Mouse (Mus musculus) lung, embryonic 16.5 days (tissue): ENCODE measurements at regions not wholly inside any gene's neighbourhood (a gene's known extent, or its start where the extent isn't known, plus 50 kb on each side); places are given as distances from the start of the nearest gene placed in this dataset.
"Not testable (repeated sequence)": the region's sequence is repeated elsewhere in the genome, so short reads cannot be mapped to it uniquely, and the experiment has no call there.

Experiments used
- ATAC-seq: fragments of 200-750 bp; cut with Nextera tagmentation; 2 replicates; pipeline ENCODE4 v1.8.0; 2017; ENCODE audit warnings: low read depth, mild to moderate bottlenecking, moderate library complexity
- H3K27ac ChIP-seq: fragments of 300-500 bp; sonication (generic); 2 replicates; pipeline ENCODE4 v1.5.1; 2014; ENCODE audit warnings: mild to moderate bottlenecking, control low read depth, low read length
- H3K27me3 ChIP-seq: fragments of 300-500 bp; sonication (generic); 2 replicates; pipeline ENCODE4 v1.6.1; 2014; ENCODE audit warnings: low read depth, low read length, mixed read lengths; ENCODE audit not compliant: control insufficient read depth, insufficient read depth
- H3K36me3 ChIP-seq: fragments of 300-500 bp; sonication (generic); 2 replicates; pipeline ENCODE4 v1.6.1; 2014; ENCODE audit warnings: low read length; ENCODE audit not compliant: control insufficient read depth, insufficient read depth
- H3K4me1 ChIP-seq: fragments of 300-500 bp; sonication (generic); replicated peaks from 2 replicates; pipeline ENCODE4 v1.6.1; 2014; ENCODE audit warnings: low read length, mixed read lengths; ENCODE audit not compliant: control insufficient read depth, insufficient read depth
- H3K4me2 ChIP-seq: fragments of 300-500 bp; sonication (generic); 2 replicates; pipeline ENCODE4 v1.6.1; 2014; ENCODE audit warnings: low read depth, low read length, control low read depth
- H3K4me3 ChIP-seq: fragments of 300-500 bp; sonication (generic); 2 replicates; pipeline ENCODE4 v1.5.1; 2014; ENCODE audit warnings: mild to moderate bottlenecking, low read length, control low read depth
- H3K9ac ChIP-seq: fragments of 300-500 bp; sonication (generic); 2 replicates; pipeline ENCODE4 v1.6.1; 2014; ENCODE audit warnings: low read length, control low read depth
- H3K9me3 ChIP-seq: fragments of 300-500 bp; sonication (generic); 2 replicates; pipeline ENCODE4 v1.6.1; 2016; ENCODE audit warnings: low read length; ENCODE audit not compliant: control insufficient read depth
- WGBS: fragments of 180-500 bp; shearing (Covaris S2); extraction: QIAGEN DNeasy Blood & Tissue Kit; methylation state at CpG from one replicate; pipeline ENCODE4 v1.1.7; 2014; 5-methylcytosine and 5-hydroxymethylcytosine counted together

DNA sequence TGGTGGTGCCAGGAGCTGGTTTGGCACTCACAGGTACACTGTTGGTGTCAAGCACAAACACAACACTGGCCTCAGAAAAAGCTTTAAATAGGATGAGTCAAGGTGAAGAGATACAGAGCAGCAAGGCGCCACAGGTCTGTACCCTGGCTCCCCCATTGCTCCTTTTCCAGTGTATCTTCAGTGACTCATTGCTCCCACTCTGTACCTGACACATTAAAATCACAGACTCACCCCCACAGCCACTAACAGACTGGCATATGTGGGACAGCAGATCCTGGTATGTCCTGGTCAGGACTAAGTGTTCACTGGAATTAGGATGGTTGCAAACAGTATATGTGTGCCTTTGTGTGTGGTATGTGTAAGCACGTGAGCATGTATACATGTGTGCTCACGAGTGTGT is 226.5 kb downstream of the 1810013L24Rik start:
- H3K27me3 ChIP-seq = no peaks in the 10 kb centered on the region
- H3K9me3 ChIP-seq = no peaks in the 10 kb centered on the region
- no peaks in the 10 kb centered on the region for H3K36me3 ChIP-seq
- no peak for ATAC-seq
- H3K4me2 ChIP-seq = no peak overlapping the region
- H3K27ac ChIP-seq = no peak overlapping the region
- H3K9ac ChIP-seq = no peak overlapping the region
- H3K4me3 ChIP-seq = no peak overlapping the region
- WGBS = 78% methylated on average over 3 of the region's 3 CpGs
- H3K4me1 ChIP-seq = no peaks in the 10 kb centered on the region

DNA sequence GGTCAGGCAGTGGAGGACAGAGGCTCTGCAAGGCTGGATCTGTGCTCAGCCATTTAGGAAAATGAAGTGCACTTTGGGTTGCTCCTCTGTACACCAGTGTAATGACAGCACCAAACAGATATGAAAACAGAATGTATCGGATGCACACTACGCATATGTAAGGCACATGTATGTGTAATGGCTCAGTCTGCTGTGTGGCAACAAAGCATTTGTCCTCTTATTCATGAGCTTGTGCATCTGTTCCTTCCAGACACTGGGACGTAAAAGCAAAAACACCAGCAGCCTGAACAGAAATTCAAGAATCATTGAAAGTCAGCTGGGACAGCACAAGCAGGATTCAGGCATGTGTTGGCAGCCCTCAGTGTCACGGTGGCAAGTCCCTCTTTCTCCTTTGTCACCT is 241.6 kb downstream of the 1810013L24Rik start:
- no peak overlapping the region for H3K9ac ChIP-seq
- no peak for ATAC-seq
- H3K27ac ChIP-seq = no peak overlapping the region
- 86% methylated on average over 4 of the region's 4 CpGs for WGBS
- no peaks in the 10 kb centered on the region for H3K27me3 ChIP-seq
- no peaks in the 10 kb centered on the region for H3K9me3 ChIP-seq
- H3K36me3 ChIP-seq = no peaks in the 10 kb centered on the region
- H3K4me2 ChIP-seq = no peak overlapping the region
- no peak overlapping the region for H3K4me3 ChIP-seq
- no peaks in the 10 kb centered on the region for H3K4me1 ChIP-seq

DNA sequence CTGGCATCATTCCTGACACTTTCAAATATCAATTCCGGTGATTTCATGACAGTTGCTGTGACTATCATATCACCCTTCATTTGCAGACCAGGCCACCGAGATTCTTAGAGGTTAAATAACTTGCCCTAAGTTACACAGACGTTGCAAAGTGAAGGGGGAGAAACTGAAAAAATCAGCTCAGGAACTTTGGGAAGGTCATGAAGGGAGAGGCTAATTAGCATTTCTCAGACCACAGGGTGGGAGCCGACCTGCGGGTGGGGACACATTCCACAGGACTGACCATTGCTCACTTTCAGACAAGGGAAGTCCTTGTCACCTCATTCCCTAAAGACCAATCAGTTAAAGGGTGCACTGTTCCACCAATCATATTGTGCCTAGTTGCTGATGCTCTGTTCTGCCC is 242.1 kb downstream of the 1810013L24Rik start:
- not testable (repeated sequence) for H3K36me3 ChIP-seq, H3K4me1 ChIP-seq, H3K9me3 ChIP-seq, H3K27me3 ChIP-seq, H3K9ac ChIP-seq, H3K27ac ChIP-seq, H3K4me2 ChIP-seq, H3K4me3 ChIP-seq, ATAC-seq
- 73% methylated on average over 5 of the region's 5 CpGs for WGBS

GRCm38 (mm10) chr16:9074295-9074694 is 244.4 kb downstream of the 1810013L24Rik start:
- Histone ChIP-seq H3K4me3 (no peak overlapping the region), H3K4me2 (no peak overlapping the region), H3K27me3 (no peaks in the 10 kb centered on the region), H3K9me3 (no peaks in the 10 kb centered on the region), H3K27ac (no peak overlapping the region), H3K36me3 (no peaks in the 10 kb centered on the region), H3K4me1 (no peaks in the 10 kb centered on the region), H3K9ac (no peak overlapping the region)
- WGBS = 87% methylated on average over 4 of the region's 4 CpGs
- no peak for ATAC-seq

GRCm38 (mm10) chr16:9077451-9077850 is 247.6 kb downstream of the 1810013L24Rik start:
- Histone ChIP-seq H3K4me3 (no peak overlapping the region), H3K9ac (no peak overlapping the region), H3K27me3 (no peaks in the 10 kb centered on the region), H3K36me3 (no peaks in the 10 kb centered on the region), H3K27ac (no peak overlapping the region), H3K9me3 (no peaks in the 10 kb centered on the region), H3K4me2 (no peak overlapping the region), H3K4me1 (no peaks in the 10 kb centered on the region)
- no peak for ATAC-seq
- WGBS = 67% methylated on average over 2 of the region's 2 CpGs

DNA sequence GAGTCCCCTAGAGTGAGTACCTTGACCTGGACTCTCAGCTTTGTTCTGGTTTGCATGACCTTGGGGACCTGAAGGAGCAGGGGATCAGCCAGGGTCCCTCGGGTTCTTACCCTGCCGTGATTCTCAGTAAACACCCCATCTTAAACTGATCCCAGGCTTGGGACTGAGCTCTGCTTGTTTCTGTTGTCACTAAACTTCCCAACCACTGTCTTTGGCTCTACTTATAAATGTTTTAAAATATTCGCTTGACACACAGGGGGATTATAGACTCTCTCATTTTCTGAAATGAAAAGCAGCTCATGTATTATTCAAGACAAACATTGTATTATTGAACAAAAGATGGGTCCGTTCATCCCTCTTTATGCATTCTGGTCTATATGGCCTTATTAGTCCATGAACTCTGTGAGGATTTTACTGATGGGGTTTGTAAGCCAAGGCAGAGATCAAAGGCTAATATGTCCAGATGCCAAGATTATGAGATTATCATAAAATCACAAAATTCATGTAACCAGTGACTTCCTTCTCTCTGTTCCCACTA is 248.6 kb downstream of the 1810013L24Rik start:
- Histone ChIP-seq H3K4me2 (no peak overlapping the region), H3K4me3 (no peak overlapping the region), H3K9ac (no peak overlapping the region), H3K9me3 (no peaks in the 10 kb centered on the region), H3K4me1 (no peaks in the 10 kb centered on the region), H3K27me3 (no peaks in the 10 kb centered on the region), H3K27ac (no peak overlapping the region), H3K36me3 (no peaks in the 10 kb centered on the region)
- 83% methylated on average over 4 of the region's 4 CpGs for WGBS
- no peak for ATAC-seq

DNA sequence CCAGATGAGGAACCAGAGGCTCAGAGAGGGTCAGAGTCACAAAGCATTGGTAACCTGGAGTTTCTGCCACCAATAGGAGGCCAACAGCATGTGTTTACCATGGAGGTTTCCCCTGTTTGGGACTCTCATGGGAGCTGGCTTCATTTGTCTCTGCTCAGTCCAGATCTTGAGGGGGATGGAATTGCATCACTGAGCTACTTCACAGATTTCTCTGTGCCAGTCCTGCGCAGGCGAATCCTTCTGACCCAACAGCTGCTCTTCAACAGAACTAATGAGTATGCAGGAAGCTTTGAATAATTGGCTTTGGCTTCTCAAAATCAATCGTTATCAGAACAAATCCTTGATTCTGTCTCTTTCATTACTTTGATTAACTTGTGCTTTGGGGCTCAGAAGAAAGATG is 253.1 kb downstream of the 1810013L24Rik start:
- Histone ChIP-seq H3K4me3 (no peak overlapping the region), H3K4me2 (no peak overlapping the region), H3K4me1 (no peaks in the 10 kb centered on the region), H3K9ac (no peak overlapping the region), H3K36me3 (no peaks in the 10 kb centered on the region), H3K9me3 (no peaks in the 10 kb centered on the region), H3K27ac (no peak overlapping the region), H3K27me3 (no peaks in the 10 kb centered on the region)
- no peak for ATAC-seq
- WGBS = 87% methylated on average over 3 of the region's 3 CpGs

- 78% methylated on average over 2 of the region's 2 CpGs for WGBS
- no peak for ATAC-seq
- H3K4me2 ChIP-seq = no peak overlapping the region
- no peaks in the 10 kb centered on the region for H3K4me1 ChIP-seq
- no peak overlapping the region for H3K4me3 ChIP-seq
- no peaks in the 10 kb centered on the region for H3K9me3 ChIP-seq
- H3K27ac ChIP-seq = no peak overlapping the region
- no peak overlapping the region for H3K9ac ChIP-seq
- no peaks in the 10 kb centered on the region for H3K36me3 ChIP-seq
- H3K27me3 ChIP-seq = no peaks in the 10 kb centered on the region
These were observed 253.8 kb downstream of the 1810013L24Rik start for GRCm38 (mm10) chr16:9083740-9084139.

DNA sequence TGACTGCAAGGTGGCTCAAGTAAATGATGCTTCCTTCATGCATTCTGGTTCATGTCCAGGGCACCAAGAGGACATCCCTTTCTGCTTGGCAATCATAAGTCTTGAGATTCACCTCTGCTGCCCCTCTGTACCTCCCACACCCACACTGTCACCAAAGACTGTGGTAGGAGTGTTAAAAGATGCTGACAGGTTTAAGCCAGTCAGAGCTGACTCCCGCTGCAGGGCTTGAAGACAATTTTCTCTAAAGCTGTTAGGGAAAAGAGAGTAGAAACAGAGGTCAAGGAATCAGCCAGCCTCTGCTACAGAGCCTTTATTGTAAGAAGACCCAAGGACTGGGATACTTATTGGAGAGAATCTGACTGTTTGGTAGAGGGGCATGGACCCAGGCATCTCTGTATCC is 254.7 kb downstream of the 1810013L24Rik start:
- Histone ChIP-seq H3K9me3 (no peaks in the 10 kb centered on the region), H3K27me3 (no peaks in the 10 kb centered on the region), H3K4me1 (no peaks in the 10 kb centered on the region), H3K4me3 (no peak overlapping the region), H3K27ac (no peak overlapping the region), H3K9ac (no peak overlapping the region), H3K36me3 (no peaks in the 10 kb centered on the region), H3K4me2 (no peak overlapping the region)
- ATAC-seq = no peak
- WGBS = 72% methylated on average over 1 of the region's 1 CpGs

DNA sequence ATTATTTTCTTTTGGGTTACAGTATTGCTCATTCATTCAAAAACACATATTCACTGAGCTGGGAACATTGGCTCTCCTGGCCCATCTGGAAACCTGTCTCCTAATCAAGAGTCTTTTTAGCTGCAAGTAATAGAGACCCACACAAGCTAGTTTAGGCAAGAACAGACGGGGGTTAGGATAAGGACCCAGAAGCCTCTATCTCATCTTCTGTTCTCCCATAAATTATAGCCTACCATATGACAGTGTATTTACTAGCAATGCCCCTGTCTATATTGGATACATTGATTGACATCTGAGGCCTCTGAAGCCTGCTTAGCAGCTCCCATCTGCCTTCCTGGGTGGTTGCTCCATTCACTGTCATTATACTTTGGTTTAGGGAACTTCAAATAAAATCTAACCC is 255.2 kb downstream of the 1810013L24Rik start:
- H3K4me3 ChIP-seq = no peak overlapping the region
- WGBS = 60% methylated on average over 1 of the region's 1 CpGs
- H3K9ac ChIP-seq = no peak overlapping the region
- no peaks in the 10 kb centered on the region for H3K9me3 ChIP-seq
- H3K4me1 ChIP-seq = no peaks in the 10 kb centered on the region
- H3K36me3 ChIP-seq = no peaks in the 10 kb centered on the region
- no peak for ATAC-seq
- no peaks in the 10 kb centered on the region for H3K27me3 ChIP-seq
- H3K4me2 ChIP-seq = no peak overlapping the region
- no peak overlapping the region for H3K27ac ChIP-seq
